Mouse (Mus musculus): ENCODE measurements around the gene Mtx1. TPM values are rescaled to one million over a fixed set of nuclear protein-coding genes. Genes with fewer than 3 reads are reported as not detected.

Gene Mtx1
- polyA plus RNA-seq, 1 experiment from 2014 or later = 106 TPM

- peaks cover 14% of the 10 kb centered on the region for H3K27me3 ChIP-seq
- WGBS = 61% methylated on average over 12 of the region's 12 CpGs
- no peak for ATAC-seq (replicated peaks; ENCODE audit: insufficient number of reproducible peaks, insufficient read depth, low FRiP score, low read depth)
- no peaks in the 10 kb centered on the region for H3K9me3 ChIP-seq (replicated peaks)
- peaks cover 10% of the 10 kb centered on the region for H3K4me1 ChIP-seq (replicated peaks)
- no peak overlapping the region for H3K4me3 ChIP-seq
- H3K36me3 ChIP-seq = no peaks in the 10 kb centered on the region
- no peak overlapping the region for H3K4me2 ChIP-seq
- no peak overlapping the region for H3K27ac ChIP-seq
- H3K9ac ChIP-seq = no peak overlapping the region
These were observed 11.6 kb upstream of the Mtx1 start for GRCm38 (mm10) chr3:89238494-89238893.

GRCm38 (mm10) chr3:89237682-89238081, 10.8 kb upstream of the Mtx1 start:
- WGBS = 90% methylated on average over 21 of the region's 21 CpGs
- Histone ChIP-seq H3K9ac (no peak overlapping the region), H3K36me3 (no peaks in the 10 kb centered on the region), H3K4me2 (no peak overlapping the region), H3K27ac (no peak overlapping the region), H3K4me3 (no peak overlapping the region), H3K9me3 (replicated peaks) (no peaks in the 10 kb centered on the region), H3K27me3 (peaks cover 11% of the 10 kb centered on the region), H3K4me1 (replicated peaks) (peaks cover 15% of the 10 kb centered on the region)
- no peak for ATAC-seq (replicated peaks; ENCODE audit: insufficient number of reproducible peaks, insufficient read depth, low FRiP score, low read depth)

GRCm38 (mm10) chr3:89236516-89236915, 9.6 kb upstream of the Mtx1 start:
- Histone ChIP-seq H3K4me1 (replicated peaks) (peaks cover 16% of the 10 kb centered on the region), H3K9me3 (replicated peaks) (no peaks in the 10 kb centered on the region), H3K9ac (no peak overlapping the region), H3K27ac (no peak overlapping the region), H3K4me2 (no peak overlapping the region), H3K36me3 (no peaks in the 10 kb centered on the region), H3K4me3 (no peak overlapping the region), H3K27me3 (peaks cover 11% of the 10 kb centered on the region)
- ATAC-seq (replicated peaks; ENCODE audit: insufficient number of reproducible peaks, insufficient read depth, low FRiP score, low read depth) = no peak
- 86% methylated on average over 10 of the region's 10 CpGs for WGBS

- 41% methylated on average over 14 of the region's 14 CpGs for WGBS
- Histone ChIP-seq H3K4me2 (peak overlapping the region; percentile 19), H3K27ac (peak overlapping the region; percentile 55), H3K9me3 (replicated peaks) (no peaks in the 10 kb centered on the region), H3K4me3 (no peak overlapping the region), H3K4me1 (replicated peaks) (peaks cover 16% of the 10 kb centered on the region), H3K9ac (no peak overlapping the region), H3K27me3 (peaks cover 26% of the 10 kb centered on the region), H3K36me3 (no peaks in the 10 kb centered on the region)
- peak; percentile 54; the same call in 1 of the 2 replicates for ATAC-seq (replicated peaks; ENCODE audit: insufficient number of reproducible peaks, insufficient read depth, low FRiP score, low read depth)
These were observed 6.7 kb upstream of the Mtx1 start for GRCm38 (mm10) chr3:89233562-89234110.

GRCm38 (mm10) chr3:89232614-89233013, 5.7 kb upstream of the Mtx1 start:
- WGBS = 70% methylated on average over 6 of the region's 6 CpGs

GRCm38 (mm10) chr3:89231772-89232275, 4.9 kb upstream of the Mtx1 start:
- Histone ChIP-seq H3K36me3 (no peaks in the 10 kb centered on the region), H3K27ac (no peak overlapping the region), H3K27me3 (peaks cover 23% of the 10 kb centered on the region), H3K9ac (no peak overlapping the region), H3K4me3 (no peak overlapping the region), H3K4me2 (no peak overlapping the region), H3K9me3 (replicated peaks) (no peaks in the 10 kb centered on the region), H3K4me1 (replicated peaks) (peaks cover 31% of the 10 kb centered on the region)
- ATAC-seq (replicated peaks; ENCODE audit: insufficient number of reproducible peaks, insufficient read depth, low FRiP score, low read depth) = no peak
- WGBS = 72% methylated on average over 16 of the region's 16 CpGs

More at GRCm38 (mm10) chr3:89232614-89233013, 5.7 kb upstream of the Mtx1 start:
- H3K4me2 ChIP-seq = no peak overlapping the region
- no peaks in the 10 kb centered on the region for H3K36me3 ChIP-seq
- H3K4me1 ChIP-seq (replicated peaks) = peaks cover 24% of the 10 kb centered on the region
- peaks cover 23% of the 10 kb centered on the region for H3K27me3 ChIP-seq
- no peak overlapping the region for H3K4me3 ChIP-seq
- ATAC-seq (replicated peaks; ENCODE audit: insufficient number of reproducible peaks, insufficient read depth, low FRiP score, low read depth) = no peak
- no peak overlapping the region for H3K9ac ChIP-seq
- no peaks in the 10 kb centered on the region for H3K9me3 ChIP-seq (replicated peaks)
- H3K27ac ChIP-seq = no peak overlapping the region

GRCm38 (mm10) chr3:89231345-89231744, 4.5 kb upstream of the Mtx1 start:
- no peak overlapping the region for H3K9ac ChIP-seq
- no peaks in the 10 kb centered on the region for H3K9me3 ChIP-seq (replicated peaks)
- 48% methylated on average over 7 of the region's 7 CpGs for WGBS
- H3K4me1 ChIP-seq (replicated peaks) = peaks cover 33% of the 10 kb centered on the region
- no peak overlapping the region for H3K4me3 ChIP-seq
- no peak overlapping the region for H3K27ac ChIP-seq
- no peak overlapping the region for H3K4me2 ChIP-seq
- H3K36me3 ChIP-seq = no peaks in the 10 kb centered on the region
- H3K27me3 ChIP-seq = peaks cover 25% of the 10 kb centered on the region
- no peak for ATAC-seq (replicated peaks; ENCODE audit: insufficient number of reproducible peaks, insufficient read depth, low FRiP score, low read depth)

GRCm38 (mm10) chr3:89230561-89230960, 3.7 kb upstream of the Mtx1 start:
- Histone ChIP-seq H3K9ac (no peak overlapping the region), H3K4me2 (no peak overlapping the region)

GRCm38 (mm10) chr3:89229276-89229675, 2.4 kb upstream of the Mtx1 start:
- H3K4me2 ChIP-seq = 0 out of 2 replicates have a peak overlapping the region, but pooled peaks have one; percentile 66
- peaks cover 32% of the 10 kb centered on the region for H3K27me3 ChIP-seq
- no peaks in the 10 kb centered on the region for H3K36me3 ChIP-seq
- H3K4me1 ChIP-seq (replicated peaks) = peaks cover 33% of the 10 kb centered on the region
- H3K9me3 ChIP-seq (replicated peaks) = no peaks in the 10 kb centered on the region
- H3K4me3 ChIP-seq = no peak overlapping the region
- ATAC-seq (replicated peaks; ENCODE audit: insufficient number of reproducible peaks, insufficient read depth, low FRiP score, low read depth) = no peak
- no peak overlapping the region for H3K27ac ChIP-seq
- no peak overlapping the region for H3K9ac ChIP-seq
- WGBS = 59% methylated on average over 4 of the region's 4 CpGs

More at GRCm38 (mm10) chr3:89230561-89230960, 3.7 kb upstream of the Mtx1 start:
- Histone ChIP-seq H3K27ac (no peak overlapping the region), H3K4me1 (replicated peaks) (peaks cover 33% of the 10 kb centered on the region), H3K9me3 (replicated peaks) (no peaks in the 10 kb centered on the region), H3K4me3 (no peak overlapping the region), H3K36me3 (no peaks in the 10 kb centered on the region), H3K27me3 (peaks cover 32% of the 10 kb centered on the region)
- no peak for ATAC-seq (replicated peaks; ENCODE audit: insufficient number of reproducible peaks, insufficient read depth, low FRiP score, low read depth)
- 71% methylated on average over 2 of the region's 2 CpGs for WGBS

GRCm38 (mm10) chr3:89228836-89229235, 1.9 kb upstream of the Mtx1 start, which contains the start of gene Muc1:
Gene Muc1, plus strand, starts transcription at chr3:89229057.
- Histone ChIP-seq H3K4me1 (replicated peaks) (peaks cover 29% of the 10 kb centered on the region), H3K9ac (peak within 1 kb of the TSS; percentile 56; the same call in 1 of the 2 replicates), H3K36me3 (no peaks in the 10 kb centered on the region), H3K9me3 (replicated peaks) (no peaks in the 10 kb centered on the region), H3K27ac (peak within 1 kb of the TSS; percentile 56), H3K4me2 (peak within 1 kb of the TSS; percentile 66), H3K4me3 (peak within 1 kb of the TSS; percentile 55), H3K27me3 (peaks cover 32% of the 10 kb centered on the region)
- no peak for ATAC-seq (replicated peaks; ENCODE audit: insufficient number of reproducible peaks, insufficient read depth, low FRiP score, low read depth)
- 36% methylated on average over 10 of the region's 10 CpGs for WGBS

GRCm38 (mm10) chr3:89228180-89228549, 1.3 kb upstream of the Mtx1 start:
- Histone ChIP-seq H3K9ac (peak overlapping the region; percentile 56; the same call in 1 of the 2 replicates), H3K4me1 (replicated peaks) (peaks cover 22% of the 10 kb centered on the region), H3K27ac (peak overlapping the region; percentile 56), H3K9me3 (replicated peaks) (no peaks in the 10 kb centered on the region), H3K4me3 (peak overlapping the region; percentile 55), H3K4me2 (peak overlapping the region; percentile 66), H3K27me3 (peaks cover 32% of the 10 kb centered on the region), H3K36me3 (no peaks in the 10 kb centered on the region)
- under 1% methylated on average over 20 of the region's 20 CpGs for WGBS
- ATAC-seq (replicated peaks; ENCODE audit: insufficient number of reproducible peaks, insufficient read depth, low FRiP score, low read depth) = peak; percentile 63

Data from heart, embryonic 15.5 days (tissue).